Mouse (Mus musculus) forebrain, postnatal 0 days (tissue): ENCODE results near the gene Padi2. TPM values are rescaled to one million over a fixed set of nuclear protein-coding genes. Genes with fewer than 3 reads are reported as not detected.

Experiments
- ATAC-seq: fragments of 200-750 bp; cut with Nextera tagmentation; 2 replicates; pipeline ENCODE4 v1.8.0; 2017; ENCODE audit warnings: mild to moderate bottlenecking, moderate library complexity
- DNase-seq: peaks from one replicate; pipeline ENCODE4 v3.0.0-alpha.2; 2015
- H3K27ac ChIP-seq: fragments of 300-500 bp; sonication (generic); 2 replicates; pipeline ENCODE4 v1.5.1; 2014; ENCODE audit warnings: low read depth, mild to moderate bottlenecking, antibody characterized with exemption, low read length, moderate library complexity, mixed read lengths
- H3K27me3 ChIP-seq: fragments of 300-500 bp; sonication (generic); 2 replicates; pipeline ENCODE4 v1.6.1; 2014; ENCODE audit warnings: mild to moderate bottlenecking, low read length, mixed read lengths; ENCODE audit not compliant: insufficient read depth
- H3K36me3 ChIP-seq: fragments of 300-500 bp; sonication (generic); 2 replicates; pipeline ENCODE4 v1.6.1; 2014; ENCODE audit warnings: mild to moderate bottlenecking, moderate library complexity; ENCODE audit not compliant: insufficient read depth
- H3K4me1 ChIP-seq: fragments of 300-500 bp; sonication (generic); 2 replicates; pipeline ENCODE4 v1.6.1; 2014; ENCODE audit warnings: antibody characterized with exemption; ENCODE audit not compliant: insufficient read depth
- H3K4me2 ChIP-seq: fragments of 300-500 bp; sonication (generic); 2 replicates; pipeline ENCODE4 v1.6.1; 2014; ENCODE audit warnings: low read depth, mild to moderate bottlenecking, moderate library complexity
- H3K4me3 ChIP-seq: fragments of 300-500 bp; sonication (generic); 2 replicates; pipeline ENCODE4 v1.5.1; 2014; ENCODE audit warnings: low read depth, low read length, mixed read lengths
- H3K9ac ChIP-seq: fragments of 300-500 bp; sonication (generic); 2 replicates; pipeline ENCODE4 v1.6.1; 2014; ENCODE audit warnings: mild to moderate bottlenecking
- H3K9me3 ChIP-seq: fragments of 300-500 bp; sonication (generic); 2 replicates; pipeline ENCODE4 v1.6.1; 2016; ENCODE audit warnings: low read length
- CTCF ChIP-seq: sonication (generic); IDR thresholded peaks from 2 replicates; pipeline ENCODE4 v1.5.1; 2016; ENCODE audit warnings: antibody characterized with exemption, control low read depth, low read depth
- WGBS: fragments of 180-500 bp; shearing (Covaris S2); extraction: QIAGEN DNeasy Blood & Tissue Kit; methylation state at CpG from one replicate; pipeline ENCODE4 v1.1.7; 2014; 5-methylcytosine and 5-hydroxymethylcytosine counted together
- polyA plus RNA-seq: library from polyadenylated mRNA; unstranded; fragments of >200 nt; fragmentation: Nextera tagmentation; extraction: Ambion mirVana; gene quantifications from 2 replicates; pipeline ENCODE4 v1.2.1, GENCODE M21; 2015
- total RNA-seq: library from RNA; depleted of rRNA; stranded (reverse); fragments of >200 nt; gene quantifications from 2 replicates; pipeline ENCODE4 v1.2.3, GENCODE M21; 2014

Padi2 gene
- total and polyA plus RNA-seq, 2 experiments from 2014 or later, result 1.3 to 1.8 TPM

DNA sequence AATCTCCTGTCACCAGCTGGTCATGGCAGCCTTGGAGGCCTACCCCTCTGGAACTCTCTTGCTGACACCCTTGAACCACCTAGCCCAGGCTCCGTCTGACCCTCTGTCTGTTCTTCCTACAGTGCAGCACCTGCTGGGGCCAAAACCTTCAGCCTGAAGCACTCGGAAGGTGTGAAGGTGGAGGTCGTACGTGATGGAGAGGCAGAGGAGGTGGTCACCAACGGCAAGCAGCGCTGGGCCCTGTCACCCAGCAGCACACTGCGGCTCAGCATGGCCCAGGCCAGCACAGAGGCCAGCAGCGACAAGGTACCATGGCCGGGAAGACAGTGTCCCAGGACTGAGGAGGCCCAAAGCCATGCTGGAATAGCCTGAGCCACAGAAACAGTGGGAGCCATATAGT is 11.3 kb downstream of the Padi2 start:
- no peak for DNase-seq
- 90% methylated on average over 9 of the region's 9 CpGs for WGBS
- H3K27ac ChIP-seq, result no peak overlapping the region

DNA sequence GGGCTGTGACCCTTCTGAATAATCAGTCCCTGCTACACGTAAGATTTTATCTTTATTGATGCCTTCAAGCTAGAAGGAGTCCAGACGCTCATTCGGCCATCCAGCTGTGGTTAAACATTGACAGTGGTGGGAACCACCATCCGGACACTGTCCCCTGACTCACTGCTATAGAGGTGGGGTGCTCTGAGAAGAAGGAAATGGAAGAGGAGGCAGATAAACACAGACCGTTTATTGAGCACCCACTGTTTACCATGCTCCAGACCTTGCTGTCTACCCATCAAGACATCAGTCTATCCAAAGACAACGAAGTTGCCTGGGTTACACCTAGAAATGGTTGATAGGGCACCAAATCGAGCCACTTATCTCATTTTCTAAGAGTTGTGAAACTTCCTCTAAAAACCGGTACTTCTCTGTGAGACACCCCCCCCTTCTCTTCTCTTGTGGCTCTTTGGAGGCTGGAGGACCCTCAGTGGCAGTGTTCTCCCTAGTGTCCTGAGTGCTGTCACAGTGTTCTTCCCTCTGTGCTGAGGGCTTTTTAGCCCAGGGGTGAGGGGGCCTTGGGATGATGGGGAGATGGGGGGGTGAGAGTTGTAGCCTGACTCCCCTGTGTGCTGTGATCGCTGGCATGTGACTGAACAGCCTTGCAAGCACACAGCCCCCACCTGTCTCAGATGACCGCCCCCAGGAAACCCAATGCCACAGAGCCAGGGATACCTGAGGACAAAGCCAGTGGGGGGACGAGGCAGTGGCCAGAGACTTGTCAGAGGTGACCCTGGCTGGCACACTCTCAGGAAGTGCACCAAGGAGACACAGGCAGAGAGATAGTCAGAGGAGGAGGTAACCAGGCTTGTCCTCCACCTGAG is 14.1 kb downstream of the Padi2 start:
- no peak overlapping the region for H3K9ac ChIP-seq
- no peak overlapping the region for H3K27ac ChIP-seq
- no peak overlapping the region for H3K4me2 ChIP-seq
- no peaks in the 10 kb centered on the region for H3K27me3 ChIP-seq
- H3K4me3 ChIP-seq, result no peak overlapping the region
- ATAC-seq, result no peak
- H3K9me3 ChIP-seq, result no peaks in the 10 kb centered on the region
- WGBS, result 74% methylated on average over 11 of the region's 11 CpGs
- no peaks in the 10 kb centered on the region; the same call in 1 of the 2 replicates for H3K4me1 ChIP-seq
- no peaks in the 10 kb centered on the region for H3K36me3 ChIP-seq
- no peak for DNase-seq
- no peak for TF ChIP-seq CTCF

More for the DNA sequence above, 11.3 kb downstream of the Padi2 start:
- Histone ChIP-seq H3K27me3 (no peaks in the 10 kb centered on the region), H3K4me3 (no peak overlapping the region), H3K4me1 (no peaks in the 10 kb centered on the region; the same call in 1 of the 2 replicates), H3K9ac (no peak overlapping the region), H3K4me2 (no peak overlapping the region), H3K36me3 (no peaks in the 10 kb centered on the region), H3K9me3 (no peaks in the 10 kb centered on the region)
- no peak for ATAC-seq
- TF ChIP-seq CTCF, result no peak

DNA sequence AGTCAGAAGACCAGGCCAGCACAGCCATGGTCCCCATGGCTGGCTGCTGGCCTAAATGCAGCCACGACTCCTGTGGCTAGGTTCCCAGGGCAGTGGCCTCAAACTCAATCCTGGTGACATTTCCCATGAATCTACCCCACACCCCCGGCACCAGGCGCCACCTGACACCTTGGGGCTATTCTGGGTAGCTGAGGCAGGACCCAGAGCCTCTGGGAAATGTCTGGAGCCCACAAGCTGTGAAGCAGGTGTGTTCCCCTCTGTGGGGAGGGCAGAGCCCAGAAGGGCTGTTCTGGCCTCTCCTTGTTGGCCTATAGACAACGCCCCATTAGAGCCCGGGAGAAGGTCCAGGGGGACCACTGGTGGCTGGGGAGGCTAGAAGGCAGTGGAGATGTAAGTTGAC is 16.4 kb downstream of the Padi2 start:
- no peaks in the 10 kb centered on the region for H3K9me3 ChIP-seq
- no peak for TF ChIP-seq CTCF
- no peak overlapping the region for H3K4me3 ChIP-seq
- WGBS, result 87% methylated on average over 5 of the region's 5 CpGs
- DNase-seq (no peak), ATAC-seq (no peak)
- no peak overlapping the region for H3K27ac ChIP-seq
- H3K36me3 ChIP-seq, result no peaks in the 10 kb centered on the region
- H3K4me2 ChIP-seq, result no peak overlapping the region
- no peaks in the 10 kb centered on the region for H3K27me3 ChIP-seq
- H3K9ac ChIP-seq, result no peak overlapping the region
- no peaks in the 10 kb centered on the region for H3K4me1 ChIP-seq

DNA sequence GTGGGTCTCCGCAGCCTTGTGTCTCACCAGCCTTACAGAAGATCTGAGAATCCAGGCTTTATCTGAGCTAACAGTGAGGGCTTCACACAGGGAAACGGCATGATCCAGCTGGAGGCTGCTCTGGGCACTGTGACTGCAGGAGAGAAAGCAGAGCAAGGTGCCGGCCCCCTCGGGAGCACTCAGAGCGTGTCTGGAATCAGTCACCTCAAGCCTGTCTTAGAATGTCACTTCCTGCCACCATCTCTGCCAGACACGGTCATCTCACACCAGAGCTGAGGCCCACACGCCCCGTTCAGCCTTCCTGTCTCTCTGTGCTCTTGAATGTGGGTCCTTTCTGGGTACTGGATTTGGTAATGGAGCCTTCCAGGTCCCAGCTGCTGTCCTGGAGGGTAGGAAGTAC is 19.5 kb downstream of the Padi2 start:
- 90% methylated on average over 8 of the region's 8 CpGs for WGBS
- H3K36me3 ChIP-seq, result no peaks in the 10 kb centered on the region
- no peak overlapping the region for H3K4me2 ChIP-seq
- H3K27ac ChIP-seq, result no peak overlapping the region
- DNase-seq, result no peak
- no peaks in the 10 kb centered on the region for H3K27me3 ChIP-seq
- H3K4me3 ChIP-seq, result no peak overlapping the region
- no peak for ATAC-seq
- no peaks in the 10 kb centered on the region for H3K4me1 ChIP-seq
- H3K9me3 ChIP-seq, result no peaks in the 10 kb centered on the region
- H3K9ac ChIP-seq, result no peak overlapping the region
- no peak for TF ChIP-seq CTCF

DNA sequence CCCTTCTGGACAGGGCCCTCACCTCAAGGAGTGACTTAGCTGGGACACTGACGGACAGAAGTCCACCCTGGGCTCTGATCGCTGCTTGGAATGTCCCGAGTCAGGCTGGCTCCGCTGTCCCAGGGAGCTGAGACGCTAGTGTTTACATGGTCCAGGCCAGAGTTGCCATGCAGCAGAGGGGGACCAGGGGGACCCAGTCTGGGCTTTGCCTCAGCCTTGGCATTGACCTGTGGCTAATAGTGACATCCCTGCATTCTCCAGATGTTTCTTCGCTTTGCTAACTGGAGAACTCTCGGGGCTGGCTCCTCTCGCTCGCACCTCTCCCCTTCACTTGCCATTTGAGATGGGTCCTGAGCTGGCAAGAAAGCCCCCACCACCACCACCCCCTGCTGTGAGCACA is 22.2 kb downstream of the Padi2 start:
- H3K4me2 ChIP-seq, result no peak overlapping the region
- no peak overlapping the region for H3K9ac ChIP-seq
- ATAC-seq, result no peak
- no peaks in the 10 kb centered on the region for H3K27me3 ChIP-seq
- no peak overlapping the region for H3K4me3 ChIP-seq
- H3K4me1 ChIP-seq, result no peaks in the 10 kb centered on the region
- no peaks in the 10 kb centered on the region for H3K9me3 ChIP-seq
- WGBS, result 89% methylated on average over 9 of the region's 9 CpGs
- H3K36me3 ChIP-seq, result no peaks in the 10 kb centered on the region
- no peak for TF ChIP-seq CTCF
- no peak overlapping the region for H3K27ac ChIP-seq
- no peak for DNase-seq

DNA sequence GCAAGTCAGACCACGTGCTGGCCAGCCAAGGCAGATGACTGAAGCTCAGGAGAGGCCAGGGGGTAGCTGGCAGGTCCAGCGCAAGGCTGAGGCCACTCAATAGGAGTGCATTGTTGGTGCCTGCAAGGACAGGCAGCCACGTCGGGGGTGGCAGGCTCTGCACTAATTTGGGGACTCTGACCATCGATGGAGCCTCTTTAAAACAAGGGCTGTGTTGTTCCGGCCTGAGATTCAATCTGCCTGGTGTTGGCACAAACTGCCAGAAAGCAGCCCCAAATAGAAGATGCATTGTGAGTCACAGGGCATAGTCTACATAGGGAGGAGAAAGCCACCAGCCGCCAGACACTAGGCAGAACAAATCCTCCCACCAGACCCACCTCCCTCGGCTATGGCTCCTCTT is 23.6 kb downstream of the Padi2 start:
- Histone ChIP-seq H3K4me3 (no peak overlapping the region), H3K4me2 (no peak overlapping the region), H3K27me3 (no peaks in the 10 kb centered on the region), H3K9ac (no peak overlapping the region), H3K36me3 (no peaks in the 10 kb centered on the region), H3K4me1 (no peaks in the 10 kb centered on the region), H3K9me3 (no peaks in the 10 kb centered on the region), H3K27ac (no peak overlapping the region)
- peak; percentile 40 for DNase-seq
- peak; percentile 90 for ATAC-seq
- WGBS, result 29% methylated on average over 8 of the region's 8 CpGs
- TF ChIP-seq CTCF, result no peak

DNA sequence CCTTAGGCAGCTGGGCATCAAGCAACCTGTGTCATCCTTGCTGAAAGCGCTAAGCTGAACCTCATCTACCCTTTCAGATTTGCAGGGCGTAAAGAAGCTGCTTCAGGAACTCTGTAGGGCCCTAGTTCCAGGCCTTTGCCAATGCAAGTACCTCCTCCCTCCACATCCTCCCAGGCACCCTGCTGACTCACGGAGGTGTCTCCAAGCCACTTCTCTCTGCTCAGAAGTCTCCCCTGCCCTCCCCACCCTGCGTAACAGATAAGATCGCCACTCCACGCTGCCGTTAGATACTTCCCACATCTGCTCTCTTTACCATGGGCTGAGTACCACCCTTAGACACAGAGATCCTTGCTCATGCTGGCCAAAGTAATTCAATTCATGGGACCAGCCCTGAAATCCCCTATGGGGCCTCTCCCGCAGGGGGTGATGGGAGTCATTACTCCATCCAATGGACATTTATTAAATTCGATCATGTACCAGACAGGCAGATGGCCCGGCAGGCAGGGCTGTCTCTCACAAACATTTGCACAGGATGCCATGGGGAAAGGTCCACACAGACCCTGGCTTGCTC is 24.8 kb downstream of the Padi2 start:
- DNase-seq (no peak), ATAC-seq (no peak)
- Histone ChIP-seq H3K27ac (no peak overlapping the region), H3K27me3 (no peaks in the 10 kb centered on the region), H3K9me3 (no peaks in the 10 kb centered on the region), H3K36me3 (no peaks in the 10 kb centered on the region), H3K9ac (no peak overlapping the region), H3K4me3 (no peak overlapping the region), H3K4me2 (no peak overlapping the region), H3K4me1 (no peaks in the 10 kb centered on the region)
- 77% methylated on average over 10 of the region's 10 CpGs for WGBS
- no peak for TF ChIP-seq CTCF
